Mouse (Mus musculus) midbrain, embryonic 14.5 days (tissue): ENCODE measurements around the gene Gm10160. TPM values are rescaled to one million over a fixed set of nuclear protein-coding genes. Genes with fewer than 3 reads are reported as not detected.

Source experiments
- ATAC-seq: fragments of 200-750 bp; cut with Nextera tagmentation; 2 replicates; pipeline ENCODE4 v1.8.0; 2017; ENCODE audit warnings: moderate number of reproducible peaks, moderate library complexity; ENCODE audit not compliant: low FRiP score, low TSS enrichment
- DNase-seq: peaks from one replicate; pipeline ENCODE4 v3.0.0-alpha.2; 2015
- H3K27ac ChIP-seq: fragments of 300-500 bp; sonication (generic); replicated peaks from 2 replicates; pipeline ENCODE4 v1.5.1; 2014; ENCODE audit warnings: mild to moderate bottlenecking, low read depth, low read length, moderate library complexity
- H3K27me3 ChIP-seq: fragments of 300-500 bp; sonication (generic); 2 replicates; pipeline ENCODE4 v1.6.1; 2014; ENCODE audit warnings: low read length, control low read depth, mixed read lengths; ENCODE audit not compliant: control insufficient read depth, insufficient read depth
- H3K36me3 ChIP-seq: fragments of 300-500 bp; sonication (generic); 2 replicates; pipeline ENCODE4 v1.6.1; 2014; ENCODE audit warnings: low read length, control low read depth; ENCODE audit not compliant: control insufficient read depth, insufficient read depth
- H3K4me1 ChIP-seq: fragments of 300-500 bp; sonication (generic); 2 replicates; pipeline ENCODE4 v1.6.1; 2014; ENCODE audit warnings: mild to moderate bottlenecking, antibody characterized with exemption, low read length, control low read depth; ENCODE audit not compliant: control insufficient read depth, insufficient read depth
- H3K4me2 ChIP-seq: fragments of 300-500 bp; sonication (generic); 2 replicates; pipeline ENCODE4 v1.6.1; 2014; ENCODE audit warnings: mild to moderate bottlenecking, low read length, moderate library complexity
- H3K4me3 ChIP-seq: fragments of 300-500 bp; sonication (generic); replicated peaks from 2 replicates; pipeline ENCODE4 v1.5.1; 2014; ENCODE audit warnings: low read depth, low read length
- H3K9ac ChIP-seq: fragments of 300-500 bp; sonication (generic); replicated peaks from 2 replicates; pipeline ENCODE4 v1.6.1; 2014; ENCODE audit warnings: mild to moderate bottlenecking, low read length, moderate library complexity
- H3K9me3 ChIP-seq: fragments of 300-500 bp; sonication (generic); 2 replicates; pipeline ENCODE4 v1.6.1; 2016; ENCODE audit warnings: low read length, control low read depth, mixed read lengths; ENCODE audit not compliant: control insufficient read depth
- WGBS: fragments of 180-500 bp; shearing (Covaris S2); extraction: QIAGEN DNeasy Blood & Tissue Kit; methylation state at CpG from one replicate; pipeline ENCODE4 v1.1.7; 2014; 5-methylcytosine and 5-hydroxymethylcytosine counted together
- polyA plus RNA-seq: library from polyadenylated mRNA; unstranded; fragments of >200 nt; fragmentation: Nextera tagmentation; extraction: Ambion mirVana; gene quantifications from 2 replicates; pipeline ENCODE4 v1.2.1, GENCODE M21; 2014

Gene Gm10160
- polyA plus RNA-seq, 1 experiment from 2014 or later = not detected

- Histone ChIP-seq H3K36me3 (no peaks in the 10 kb centered on the region), H3K9ac (no peak overlapping the region), H3K9me3 (no peaks in the 10 kb centered on the region), H3K27me3 (no peaks in the 10 kb centered on the region), H3K27ac (no peak overlapping the region), H3K4me3 (no peak overlapping the region), H3K4me1 (no peaks in the 10 kb centered on the region), H3K4me2 (no peak overlapping the region)
- DNase-seq = no peak
- ATAC-seq = no peak
- WGBS = 90% methylated on average over 3 of the region's 3 CpGs
These were observed 3.9 kb downstream of the Gm10160 start for GRCm38 (mm10) chr7:81851706-81852105.

GRCm38 (mm10) chr7:81850171-81850570 lies 5.4 kb downstream of the Gm10160 start:
- ATAC-seq = no peak
- 89% methylated on average over 6 of the region's 6 CpGs for WGBS
- no peak overlapping the region for H3K4me3 ChIP-seq

GRCm38 (mm10) chr7:81849633-81850032 lies 6.0 kb downstream of the Gm10160 start:
- H3K9me3 ChIP-seq = no peaks in the 10 kb centered on the region
- H3K36me3 ChIP-seq = no peaks in the 10 kb centered on the region
- no peak overlapping the region for H3K4me3 ChIP-seq
- H3K9ac ChIP-seq = no peak overlapping the region
- ATAC-seq = no peak
- H3K4me2 ChIP-seq = no peak overlapping the region
- H3K4me1 ChIP-seq = no peaks in the 10 kb centered on the region
- H3K27me3 ChIP-seq = no peaks in the 10 kb centered on the region
- no peak overlapping the region for H3K27ac ChIP-seq
- 90% methylated on average over 7 of the region's 7 CpGs for WGBS
- no peak for DNase-seq

More at GRCm38 (mm10) chr7:81850171-81850570, 5.4 kb downstream of the Gm10160 start:
- Histone ChIP-seq H3K4me2 (no peak overlapping the region), H3K27ac (no peak overlapping the region), H3K9me3 (no peaks in the 10 kb centered on the region), H3K27me3 (no peaks in the 10 kb centered on the region), H3K36me3 (no peaks in the 10 kb centered on the region), H3K4me1 (no peaks in the 10 kb centered on the region), H3K9ac (no peak overlapping the region)
- DNase-seq = no peak

GRCm38 (mm10) chr7:81849214-81849613 lies 6.4 kb downstream of the Gm10160 start:
- no peak for ATAC-seq
- no peak overlapping the region for H3K9ac ChIP-seq
- no peaks in the 10 kb centered on the region for H3K36me3 ChIP-seq
- no peaks in the 10 kb centered on the region for H3K4me1 ChIP-seq
- H3K27ac ChIP-seq = no peak overlapping the region
- no peak for DNase-seq
- H3K4me3 ChIP-seq = no peak overlapping the region
- 93% methylated on average over 5 of the region's 5 CpGs for WGBS
- no peak overlapping the region for H3K4me2 ChIP-seq
- H3K9me3 ChIP-seq = no peaks in the 10 kb centered on the region
- H3K27me3 ChIP-seq = no peaks in the 10 kb centered on the region

- no peak overlapping the region for H3K4me3 ChIP-seq
- no peaks in the 10 kb centered on the region for H3K36me3 ChIP-seq
- WGBS = 33% methylated on average over 4 of the region's 4 CpGs
- no peak for ATAC-seq
- no peak for DNase-seq
- no peaks in the 10 kb centered on the region for H3K27me3 ChIP-seq
- no peaks in the 10 kb centered on the region for H3K4me1 ChIP-seq
- no peak overlapping the region for H3K4me2 ChIP-seq
- H3K9me3 ChIP-seq = no peaks in the 10 kb centered on the region
- H3K9ac ChIP-seq = no peak overlapping the region
- no peak overlapping the region for H3K27ac ChIP-seq
These were observed 7.8 kb downstream of the Gm10160 start for GRCm38 (mm10) chr7:81847777-81848176.

GRCm38 (mm10) chr7:81847010-81847409 lies 8.6 kb downstream of the Gm10160 start:
- ATAC-seq = no peak
- 44% methylated on average over 8 of the region's 8 CpGs for WGBS
- no peak for DNase-seq

GRCm38 (mm10) chr7:81846008-81846407 lies 9.6 kb downstream of the Gm10160 start:
- H3K27me3 ChIP-seq = no peaks in the 10 kb centered on the region
- H3K36me3 ChIP-seq = no peaks in the 10 kb centered on the region
- no peaks in the 10 kb centered on the region for H3K4me1 ChIP-seq
- DNase-seq = no peak
- no peak overlapping the region for H3K27ac ChIP-seq
- H3K9ac ChIP-seq = no peak overlapping the region
- ATAC-seq = no peak
- H3K4me3 ChIP-seq = no peak overlapping the region
- 91% methylated on average over 8 of the region's 8 CpGs for WGBS
- no peak overlapping the region for H3K4me2 ChIP-seq
- H3K9me3 ChIP-seq = no peaks in the 10 kb centered on the region

More at GRCm38 (mm10) chr7:81847010-81847409, 8.6 kb downstream of the Gm10160 start:
- H3K36me3 ChIP-seq = no peaks in the 10 kb centered on the region
- no peaks in the 10 kb centered on the region for H3K27me3 ChIP-seq
- H3K4me1 ChIP-seq = no peaks in the 10 kb centered on the region
- H3K9ac ChIP-seq = no peak overlapping the region
- no peaks in the 10 kb centered on the region for H3K9me3 ChIP-seq
- H3K4me2 ChIP-seq = no peak overlapping the region
- H3K27ac ChIP-seq = no peak overlapping the region
- H3K4me3 ChIP-seq = no peak overlapping the region

GRCm38 (mm10) chr7:81845313-81845712 lies 10.3 kb downstream of the Gm10160 start:
- ATAC-seq (no peak), DNase-seq (no peak)
- no peak overlapping the region for H3K27ac ChIP-seq
- no peak overlapping the region for H3K4me2 ChIP-seq
- H3K4me3 ChIP-seq = no peak overlapping the region
- no peaks in the 10 kb centered on the region for H3K4me1 ChIP-seq
- H3K9ac ChIP-seq = no peak overlapping the region
- H3K27me3 ChIP-seq = no peaks in the 10 kb centered on the region
- H3K9me3 ChIP-seq = no peaks in the 10 kb centered on the region
- WGBS = 87% methylated on average over 3 of the region's 3 CpGs
- no peaks in the 10 kb centered on the region for H3K36me3 ChIP-seq

DNA sequence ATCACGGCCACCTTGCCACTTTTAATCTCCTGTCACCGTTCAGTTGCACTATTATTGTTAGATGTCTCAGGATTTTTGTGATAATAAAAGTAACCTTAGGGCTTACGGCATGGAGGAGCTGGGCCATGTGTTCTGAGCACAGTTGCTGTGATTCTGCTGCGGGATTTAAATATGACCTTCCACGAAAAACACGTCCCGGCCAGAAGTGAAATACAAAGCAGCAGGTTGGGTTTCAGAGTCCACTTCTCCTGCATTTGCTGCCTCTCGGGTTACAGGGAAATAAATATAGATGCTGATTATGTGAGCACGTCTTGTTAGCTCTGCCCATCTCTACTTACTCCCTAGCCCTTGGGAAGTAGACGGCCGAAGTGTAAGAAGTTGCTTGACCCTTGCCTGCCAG lies 10.8 kb downstream of the Gm10160 start:
- H3K27me3 ChIP-seq = no peaks in the 10 kb centered on the region
- no peak overlapping the region for H3K4me3 ChIP-seq
- no peak for ATAC-seq
- DNase-seq = no peak
- no peaks in the 10 kb centered on the region for H3K36me3 ChIP-seq
- no peak overlapping the region for H3K27ac ChIP-seq
- WGBS = 88% methylated on average over 11 of the region's 11 CpGs
- no peak overlapping the region for H3K4me2 ChIP-seq
- no peaks in the 10 kb centered on the region for H3K9me3 ChIP-seq
- no peaks in the 10 kb centered on the region for H3K4me1 ChIP-seq
- no peak overlapping the region for H3K9ac ChIP-seq
